Mouse (Mus musculus): Measurements from ENCODE around the gene Hexim1.

The Hexim1 gene

GRCm38 (mm10) chr11:103098531-103099190, 17.4 kb upstream of the Hexim1 start:
- peak in 1 of 2 experiments; percentile 50 for DNase-seq

- DNase-seq = no peak
Observed at GRCm38 (mm10) chr11:103099352-103099940, 16.6 kb upstream of the Hexim1 start.

GRCm38 (mm10) chr11:103100361-103100760, 15.7 kb upstream of the Hexim1 start:
- DNase-seq = peak in 1 of 2 experiments; percentile 45

GRCm38 (mm10) chr11:103101481-103101865, 14.6 kb upstream of the Hexim1 start, which contains the start of the genes Plcd3 and Acbd4:
TSS of gene Plcd3 (minus strand) at chr11:103101658.
TSS of gene Acbd4 (plus strand) at chr11:103101682.
- DNase-seq = peak; percentile 92 to 93

GRCm38 (mm10) chr11:103101866-103102501, 14.0 kb upstream of the Hexim1 start:
- DNase-seq = peak; percentile 81 to 89

- peak; percentile 97 for DNase-seq
Observed at GRCm38 (mm10) chr11:103102725-103103349, 13.2 kb upstream of the Hexim1 start.

- DNase-seq = peak; percentile 43 to 63
Observed at GRCm38 (mm10) chr11:103103621-103104020, 12.4 kb upstream of the Hexim1 start.

GRCm38 (mm10) chr11:103104469-103104868, 11.6 kb upstream of the Hexim1 start:
- peak in 1 of 2 experiments; percentile 31 for DNase-seq

GRCm38 (mm10) chr11:103105180-103105725, 10.8 kb upstream of the Hexim1 start:
- peak; percentile 83 to 90 for DNase-seq

GRCm38 (mm10) chr11:103105810-103106209, 10.2 kb upstream of the Hexim1 start:
- DNase-seq = peak in 1 of 2 experiments; percentile 37

GRCm38 (mm10) chr11:103106386-103106785, 9.6 kb upstream of the Hexim1 start:
- peak in 1 of 2 experiments; percentile 33 for DNase-seq

- peak in 1 of 2 experiments; percentile 59 for DNase-seq
Observed at GRCm38 (mm10) chr11:103111301-103111700, 4.7 kb upstream of the Hexim1 start.

- peak; percentile 92 to 94 for DNase-seq
Observed at GRCm38 (mm10) chr11:103111881-103112551, 4.0 kb upstream of the Hexim1 start.

GRCm38 (mm10) chr11:103112552-103112912, 3.5 kb upstream of the Hexim1 start:
- no peak for DNase-seq

- peak in 1 of 2 experiments; percentile 43 for DNase-seq
Observed at GRCm38 (mm10) chr11:103113005-103113404, 3.0 kb upstream of the Hexim1 start.

- DNase-seq = no peak
Observed at GRCm38 (mm10) chr11:103113771-103114170, 2.3 kb upstream of the Hexim1 start.

GRCm38 (mm10) chr11:103114270-103114943, 1.6 kb upstream of the Hexim1 start:
- no peak for DNase-seq

GRCm38 (mm10) chr11:103115163-103116007, 646 bp upstream of the Hexim1 start:
- DNase-seq = peak; percentile 87 to 91

- peak; percentile 80 to 87 for DNase-seq
Observed at GRCm38 (mm10) chr11:103116959-103117590, 1.0 kb downstream of the Hexim1 start.

GRCm38 (mm10) chr11:103117591-103118009, 1.6 kb downstream of the Hexim1 start:
- DNase-seq = peak; percentile 45 to 67

All from kidney, postnatal 36 days (tissue).